Mouse (Mus musculus) megakaryocyte, embryonic 14.5 days (primary cell): ENCODE measurements at regions not wholly inside any gene's neighbourhood (a gene's known extent, or its start where the extent isn't known, plus 50 kb on each side); places are given as distances from the start of the nearest gene placed in this dataset.

ENCODE experiments used
- FLI1 ChIP-seq: IDR thresholded peaks from 2 replicates; pipeline ENCODE4 v1.6.1; 2012; ENCODE audit warnings: low read length, inconsistent platforms, mixed read lengths
- GATA1 ChIP-seq: IDR thresholded peaks from 3 replicates; pipeline ENCODE4 v1.6.1; 2012; ENCODE audit warnings: mixed read lengths, low read length, inconsistent platforms, borderline replicate concordance

GRCm38 (mm10) chr9:52546071-52546470 lies 133.5 kb downstream of the AI593442 start:
- no peak for TF ChIP-seq FLI1
- no peak for TF ChIP-seq GATA1
